Comparison of ENCODE assay signal across 15 mouse cellular contexts in the genomic region with DNA sequence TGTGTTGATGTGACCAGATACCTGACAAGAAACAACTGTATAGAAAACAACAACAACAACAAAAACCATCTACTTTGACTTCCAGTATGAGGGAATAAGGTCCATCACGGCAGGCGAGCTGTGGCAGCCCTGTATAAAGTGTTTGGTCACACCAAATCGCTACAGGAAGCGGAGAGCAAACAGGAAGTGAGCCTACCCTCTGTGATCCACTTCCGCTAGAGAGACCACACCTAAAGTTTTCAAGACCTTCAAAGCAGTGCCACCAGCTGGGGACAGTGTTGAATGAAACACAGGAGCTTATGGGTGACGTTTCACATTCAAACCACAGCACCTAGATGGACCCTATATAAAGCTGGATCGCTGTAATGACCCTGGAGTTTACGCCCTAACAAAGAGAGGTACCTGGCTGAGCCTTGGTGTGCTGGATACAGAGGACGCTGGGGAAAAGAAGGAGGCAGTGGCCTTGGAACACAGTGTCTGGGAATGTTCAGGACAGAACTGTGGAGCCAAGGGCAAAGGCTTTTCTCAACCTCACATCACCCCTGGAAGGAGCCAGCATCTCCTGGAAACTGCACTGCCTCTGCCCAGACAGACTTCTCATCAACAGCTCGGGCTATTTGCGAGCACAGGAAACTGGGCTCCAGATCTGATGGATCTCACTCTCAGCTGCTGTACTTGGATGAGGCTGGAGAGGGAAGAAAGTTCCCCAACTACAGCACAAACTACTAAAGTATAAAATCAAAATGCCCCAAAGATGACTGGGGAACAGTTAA. TPM values are rescaled to one million over a fixed set of nuclear protein-coding genes. Genes with fewer than 3 reads are reported as not detected.
DNase-seq lines count a peak whose midpoint lies in the region; ATAC-seq and TF ChIP-seq lines count a peak whose summit lies in the region.
"Had no signal": no experiment of that assay in that cellular context is flagged by ENCODE, and none has a peak within 500 bp of the region (broad histone marks: within the 10 kb centered on the region; RNA-seq: fewer than 3 reads in every experiment).

No protein-coding gene starts in this region.

- H3K4me2 ChIP-seq in liver, postnatal 0 days (ENCODE audit: low read depth, low read length): no peak overlapping the region
- H3K4me2 ChIP-seq in liver, embryonic 11.5 days: no peak overlapping the region
- H3K4me2 ChIP-seq in midbrain, embryonic 13.5 days (replicated peaks): no peak overlapping the region
- H3K4me2 ChIP-seq: embryonic facial prominence, embryonic 12.5 days; forebrain, embryonic 13.5 days had no signal

- no peaks in the 10 kb centered on the region for H3K36me3 ChIP-seq in liver, postnatal 0 days (replicated peaks; ENCODE audit: insufficient read depth, low read length)
- H3K36me3 ChIP-seq in liver, embryonic 11.5 days (ENCODE audit: control insufficient read depth, insufficient read depth, low read length): no peaks in the 10 kb centered on the region
- no peaks in the 10 kb centered on the region for H3K36me3 ChIP-seq in midbrain, embryonic 13.5 days
- H3K36me3 ChIP-seq in limb, embryonic 10.5 days: no peaks in the 10 kb centered on the region
- H3K36me3 ChIP-seq: embryonic facial prominence, embryonic 12.5 days had no signal

- H3K27ac ChIP-seq in liver, postnatal 0 days (ENCODE audit: low read depth): no peak overlapping the region
- H3K27ac ChIP-seq in liver, embryonic 11.5 days (ENCODE audit: low read depth, low read length): no peak overlapping the region
- no peak overlapping the region for H3K27ac ChIP-seq in midbrain, embryonic 13.5 days
- no peak overlapping the region for H3K27ac ChIP-seq in limb, embryonic 10.5 days
- H3K27ac ChIP-seq: embryonic facial prominence, embryonic 12.5 days; forebrain, embryonic 13.5 days had no signal

- 60% methylated on average over 11 of the region's 11 CpGs for WGBS in liver, postnatal 0 days (ENCODE audit: insufficient replicate concordance)
- WGBS in liver, embryonic 11.5 days: 61% methylated on average over 11 of the region's 11 CpGs
- WGBS in midbrain, embryonic 13.5 days: 81% methylated on average over 11 of the region's 11 CpGs
- WGBS in limb, embryonic 10.5 days: 78% methylated on average over 11 of the region's 11 CpGs

- TF ChIP-seq CTCF in liver, postnatal 0 days (IDR thresholded peaks at IDR 0.05; ENCODE audit: low read depth): no peak

- no peaks in the 10 kb centered on the region for H3K27me3 ChIP-seq in liver, postnatal 0 days (ENCODE audit: insufficient read depth, low read length)
- H3K27me3 ChIP-seq in liver, embryonic 11.5 days (replicated peaks; ENCODE audit: control insufficient read depth, insufficient read depth, low read length): no peaks in the 10 kb centered on the region
- H3K27me3 ChIP-seq in midbrain, embryonic 13.5 days: no peaks in the 10 kb centered on the region
- H3K27me3 ChIP-seq in limb, embryonic 10.5 days (ENCODE audit: low read depth, poor library complexity, severe bottlenecking): no peaks in the 10 kb centered on the region
- H3K27me3 ChIP-seq: embryonic facial prominence, embryonic 12.5 days; forebrain, embryonic 13.5 days had no signal

- H3K4me1 ChIP-seq in liver, postnatal 0 days (ENCODE audit: insufficient read depth): peaks cover 2% of the 10 kb centered on the region; the same call in 1 of the 2 replicates
- no peaks in the 10 kb centered on the region for H3K4me1 ChIP-seq in liver, embryonic 11.5 days (replicated peaks; ENCODE audit: control insufficient read depth, insufficient read depth, low read length)
- H3K4me1 ChIP-seq in midbrain, embryonic 13.5 days (replicated peaks): 0 out of 2 replicates have a peak, but pooled peaks cover 4% of the 10 kb centered on the region
- H3K4me1 ChIP-seq in limb, embryonic 10.5 days: peaks cover 9% of the 10 kb centered on the region
- H3K4me1 ChIP-seq: embryonic facial prominence, embryonic 12.5 days had no signal

- ATAC-seq in liver, postnatal 0 days: peak; percentile 56
- no peak for ATAC-seq in liver, embryonic 11.5 days (replicated peaks; ENCODE audit: low FRiP score)
- ATAC-seq in megakaryocyte progenitor cell, adult 5-6 weeks (replicated peaks; ENCODE audit: poor library complexity): peak; percentile 43
- ATAC-seq in midbrain, embryonic 13.5 days: no peak
- ATAC-seq: forebrain, embryonic 13.5 days; inflammation-experienced regulatory T-cells, adult 6 months had no signal

- TF ChIP-seq EP300 in liver, postnatal 0 days (IDR thresholded peaks at IDR 0.05; ENCODE audit: low read depth): no peak

- no peak overlapping the region for H3K4me3 ChIP-seq in liver, postnatal 0 days (ENCODE audit: low read depth, low read length)
- H3K4me3 ChIP-seq in liver, embryonic 11.5 days (ENCODE audit: low read depth, low read length): no peak overlapping the region
- H3K4me3 ChIP-seq in midbrain, embryonic 13.5 days (replicated peaks): no peak overlapping the region
- H3K4me3 ChIP-seq in limb, embryonic 10.5 days: no peak overlapping the region
- H3K4me3 ChIP-seq: embryonic facial prominence, embryonic 12.5 days; forebrain, embryonic 13.5 days; myocyte had no signal

- DNase-seq in gastrocnemius, adult 18-20 months (ENCODE audit: low spot score): peak; percentile 19
- DNase-seq in gastrocnemius, postnatal 10 days: no peak
- DNase-seq in liver, postnatal 0 days: no peak
- no peak for DNase-seq in liver, embryonic 11.5 days (ENCODE audit: low spot score)
- DNase-seq in gastrocnemius, postnatal 25 days: peak; percentile 69
- DNase-seq in limb, embryonic 10.5 days (ENCODE audit: low spot score): no peak
- DNase-seq: adrenal gland, postnatal 36 days; cerebellum, adult 8-10 months; right cerebral cortex, adult 18-20 months had no signal

- H3K9me3 ChIP-seq in liver, postnatal 0 days (ENCODE audit: low read length): no peaks in the 10 kb centered on the region
- H3K9me3 ChIP-seq in liver, embryonic 11.5 days (ENCODE audit: control insufficient read depth, low read length): no peaks in the 10 kb centered on the region
- H3K9me3 ChIP-seq in midbrain, embryonic 13.5 days: no peaks in the 10 kb centered on the region
- H3K9me3 ChIP-seq in limb, embryonic 10.5 days (replicated peaks): no peaks in the 10 kb centered on the region
- H3K9me3 ChIP-seq: embryonic facial prominence, embryonic 12.5 days; forebrain, embryonic 13.5 days had no signal

- no peak overlapping the region for H3K9ac ChIP-seq in liver, postnatal 0 days (replicated peaks)
- H3K9ac ChIP-seq in liver, embryonic 11.5 days (ENCODE audit: low read depth, low read length): no peak overlapping the region
- H3K9ac ChIP-seq in midbrain, embryonic 13.5 days (replicated peaks): no peak overlapping the region
- H3K9ac ChIP-seq: embryonic facial prominence, embryonic 12.5 days; forebrain, embryonic 13.5 days had no signal

RNA-seq across cellular contexts. Expression of gene Gab1, which starts 36.3 kb away (rescaled TPM):
- total RNA-seq in gastrocnemius, adult 18-20 months (2021): 10 to 100 TPM; 10.6 to 11.9 TPM
- total RNA-seq in gastrocnemius, postnatal 10 days (2021): 10 to 100 TPM; 20.0 to 23.0 TPM
- polyA plus RNA-seq in liver, postnatal 0 days (2015; fragmentation: Nextera tagmentation; extraction: Ambion mirVana): 3.8 and 3.9 TPM in 2 replicates
- 19.5 and 20.6 TPM in 2 replicates for polyA plus RNA-seq in liver, embryonic 11.5 days (2014; fragmentation: Nextera tagmentation; extraction: Ambion mirVana)
- total RNA-seq in gastrocnemius, postnatal 25 days (2021): 1 to 10 TPM; 9.4 to 9.8 TPM
- 3.5 and 6.0 TPM in 2 replicates for total RNA-seq in megakaryocyte progenitor cell, adult 5-6 weeks (2015)
- 2.7 and 3.0 TPM in 2 replicates for total RNA-seq in megakaryocyte progenitor cell, adult 5-6 weeks (2017)
- polyA plus RNA-seq in midbrain, embryonic 13.5 days (2015; fragmentation: Nextera tagmentation; extraction: Ambion mirVana): 6.8 and 8.7 TPM in 2 replicates
- polyA plus RNA-seq in limb, embryonic 10.5 days (2016; fragmentation: Nextera tagmentation; extraction: Ambion mirVana): 10.6 and 14.2 TPM in 2 replicates
- polyA plus RNA-seq: inflammation-experienced regulatory T-cells, adult 6 months had no signal

Comparison
In these comparisons a context has a peak if more than half of its experiments do, and no peak if none do; other contexts are left out.
1. DNase-seq: peak in gastrocnemius, adult 18-20 months (single experiment) and gastrocnemius, postnatal 25 days (single experiment); none in gastrocnemius, postnatal 10 days (single experiment), liver, postnatal 0 days (single experiment), liver, embryonic 11.5 days (single experiment) and limb, embryonic 10.5 days (single experiment).
2. ATAC-seq: peak in liver, postnatal 0 days (single experiment) and megakaryocyte progenitor cell, adult 5-6 weeks (single experiment); none in liver, embryonic 11.5 days (single experiment) and midbrain, embryonic 13.5 days (single experiment).